Mouse (Mus musculus): ENCODE results near the gene Tbca. TPM values are rescaled to one million over a fixed set of nuclear protein-coding genes. Genes with fewer than 3 reads are reported as not detected.

Gene Tbca
- polyA plus RNA-seq, 1 experiment from 2014 or later: 235 TPM

DNA sequence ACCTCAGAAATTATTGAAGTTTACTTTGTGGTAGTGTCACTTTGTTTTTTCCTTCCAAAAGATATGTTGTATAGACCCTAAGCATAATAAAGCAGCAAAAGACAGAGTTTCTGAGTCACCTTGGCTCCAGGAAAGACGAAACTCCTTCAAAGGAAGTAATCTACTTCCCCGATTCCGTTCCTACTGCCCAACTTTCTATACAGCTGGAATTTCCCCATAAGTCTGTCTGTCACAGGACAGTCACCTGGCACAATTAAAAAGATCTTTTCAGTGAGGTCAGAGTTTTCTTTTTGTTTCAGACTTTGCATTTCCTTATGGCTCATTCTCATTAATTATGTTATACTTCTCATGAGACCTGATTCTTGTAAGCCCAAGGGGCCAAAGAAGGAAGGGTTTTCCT is 25.1 kb downstream of the Tbca start:
- no peak overlapping the region for H3K4me3 ChIP-seq (replicated peaks)
- H3K4me1 ChIP-seq: peaks cover 14% of the 10 kb centered on the region
- no peak overlapping the region for H3K4me2 ChIP-seq
- H3K27ac ChIP-seq: no peak overlapping the region
- no peak for ATAC-seq (replicated peaks; ENCODE audit: low FRiP score)
- no peaks in the 10 kb centered on the region for H3K9me3 ChIP-seq (replicated peaks)
- WGBS: 43% methylated on average over 3 of the region's 3 CpGs
- H3K9ac ChIP-seq: no peak overlapping the region
- no peaks in the 10 kb centered on the region for H3K27me3 ChIP-seq
- no peaks in the 10 kb centered on the region for H3K36me3 ChIP-seq

DNA sequence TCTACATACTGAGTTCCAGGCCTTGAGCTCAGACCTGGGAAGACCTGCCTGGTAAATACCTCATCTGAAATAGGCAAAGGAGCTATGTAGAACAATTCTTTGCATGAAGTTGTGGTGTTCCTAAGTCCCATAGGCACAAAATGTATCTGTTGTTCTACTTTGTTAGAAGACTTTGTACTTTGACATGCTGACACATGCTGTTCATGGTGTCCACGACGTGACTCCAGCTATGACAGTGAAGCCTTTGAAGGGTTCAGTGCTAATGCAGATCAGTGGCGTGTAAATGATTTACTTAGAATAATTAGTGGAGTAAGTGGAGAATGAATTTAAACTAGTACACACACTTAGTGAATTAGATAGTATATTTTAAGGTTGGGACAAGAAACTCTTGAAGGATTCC is 31.8 kb downstream of the Tbca start:
- Histone ChIP-seq H3K9me3 (replicated peaks) (no peaks in the 10 kb centered on the region), H3K27ac (no peak overlapping the region), H3K9ac (no peak overlapping the region), H3K4me2 (no peak overlapping the region), H3K4me1 (peaks cover 14% of the 10 kb centered on the region), H3K36me3 (peaks cover 4% of the 10 kb centered on the region; the same call in 1 of the 2 replicates), H3K4me3 (replicated peaks) (no peak overlapping the region), H3K27me3 (no peaks in the 10 kb centered on the region)
- ATAC-seq (replicated peaks; ENCODE audit: low FRiP score): no peak
- 58% methylated on average over 3 of the region's 3 CpGs for WGBS

DNA sequence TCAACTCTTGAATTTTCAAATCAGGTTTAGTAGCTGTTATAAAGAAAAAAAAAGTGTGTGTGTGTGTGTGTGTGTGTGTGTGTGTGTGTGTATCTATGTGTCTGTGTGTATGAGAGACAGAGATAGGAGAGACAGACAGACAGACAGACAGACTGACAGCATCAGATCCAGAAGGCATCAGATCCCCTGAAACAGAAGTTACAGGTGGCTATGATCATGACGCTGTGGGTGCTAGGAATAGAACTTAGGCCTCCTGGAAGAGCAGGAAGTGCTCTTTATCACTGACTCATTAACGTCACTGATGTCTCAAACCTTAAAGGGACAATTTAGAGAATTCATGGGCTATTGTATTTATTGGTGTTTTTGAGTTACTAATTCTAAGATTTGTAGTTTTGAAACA is 32.2 kb downstream of the Tbca start:
- Histone ChIP-seq H3K27ac (no peak overlapping the region), H3K9me3 (replicated peaks) (no peaks in the 10 kb centered on the region), H3K36me3 (peaks cover 5% of the 10 kb centered on the region; the same call in 1 of the 2 replicates), H3K27me3 (no peaks in the 10 kb centered on the region), H3K4me3 (replicated peaks) (no peak overlapping the region), H3K9ac (no peak overlapping the region), H3K4me1 (peaks cover 10% of the 10 kb centered on the region), H3K4me2 (no peak overlapping the region)
- ATAC-seq (replicated peaks; ENCODE audit: low FRiP score): no peak
- WGBS: 55% methylated on average over 2 of the region's 2 CpGs

DNA sequence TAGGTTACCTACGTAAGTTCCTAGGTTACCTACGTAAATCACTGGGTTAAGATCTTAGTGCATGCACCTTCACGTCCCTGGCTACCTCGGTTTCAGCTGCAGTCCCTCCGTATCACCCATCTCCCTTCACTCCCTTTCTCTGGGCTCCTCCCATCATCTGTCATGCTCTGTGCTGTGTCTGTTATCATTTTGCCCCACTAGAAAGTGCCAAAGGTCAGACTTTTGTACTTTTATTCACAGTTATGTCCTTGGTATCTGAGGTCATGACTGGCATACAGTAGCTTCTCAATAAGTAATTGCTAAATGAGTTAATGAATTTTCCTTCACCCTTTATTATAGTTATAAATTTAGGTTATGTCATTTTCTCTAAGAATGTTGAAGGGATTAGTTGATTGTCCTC is 37.7 kb downstream of the Tbca start:
- Histone ChIP-seq H3K27ac (no peak overlapping the region), H3K4me3 (replicated peaks) (no peak overlapping the region), H3K4me2 (no peak overlapping the region), H3K9ac (no peak overlapping the region), H3K36me3 (peaks cover 5% of the 10 kb centered on the region; the same call in 1 of the 2 replicates), H3K27me3 (no peaks in the 10 kb centered on the region), H3K9me3 (replicated peaks) (no peaks in the 10 kb centered on the region), H3K4me1 (peaks cover 14% of the 10 kb centered on the region; the same call in 1 of the 2 replicates)
- WGBS: 77% methylated on average over 5 of the region's 5 CpGs
- no peak for ATAC-seq (replicated peaks; ENCODE audit: low FRiP score)

DNA sequence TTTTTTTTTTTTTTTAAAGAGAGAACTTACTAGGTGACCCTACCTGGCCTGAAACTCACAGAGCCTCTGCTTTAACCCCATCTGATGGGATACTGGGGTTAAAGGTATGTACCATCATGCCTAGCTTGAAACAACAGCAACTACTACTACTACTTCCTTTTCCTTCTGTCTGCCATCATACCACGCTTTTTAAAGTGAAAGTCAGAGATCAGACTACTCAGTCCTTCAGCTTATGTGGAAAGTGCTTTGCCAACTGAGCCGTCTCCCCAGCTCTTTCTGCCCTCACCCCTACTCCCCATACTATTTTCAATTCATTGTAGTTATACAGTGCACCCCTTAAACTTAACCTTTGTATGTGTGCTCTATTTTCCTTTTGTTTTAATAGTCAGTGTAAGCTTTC is 38.3 kb downstream of the Tbca start:
- no peak for ATAC-seq (replicated peaks; ENCODE audit: low FRiP score)
- Histone ChIP-seq H3K4me2 (no peak overlapping the region), H3K36me3 (peaks cover 5% of the 10 kb centered on the region; the same call in 1 of the 2 replicates), H3K9ac (no peak overlapping the region), H3K27me3 (no peaks in the 10 kb centered on the region), H3K27ac (no peak overlapping the region), H3K4me1 (peaks cover 14% of the 10 kb centered on the region; the same call in 1 of the 2 replicates), H3K4me3 (replicated peaks) (no peak overlapping the region), H3K9me3 (replicated peaks) (no peaks in the 10 kb centered on the region)
- WGBS: 58% methylated on average over 2 of the region's 2 CpGs

DNA sequence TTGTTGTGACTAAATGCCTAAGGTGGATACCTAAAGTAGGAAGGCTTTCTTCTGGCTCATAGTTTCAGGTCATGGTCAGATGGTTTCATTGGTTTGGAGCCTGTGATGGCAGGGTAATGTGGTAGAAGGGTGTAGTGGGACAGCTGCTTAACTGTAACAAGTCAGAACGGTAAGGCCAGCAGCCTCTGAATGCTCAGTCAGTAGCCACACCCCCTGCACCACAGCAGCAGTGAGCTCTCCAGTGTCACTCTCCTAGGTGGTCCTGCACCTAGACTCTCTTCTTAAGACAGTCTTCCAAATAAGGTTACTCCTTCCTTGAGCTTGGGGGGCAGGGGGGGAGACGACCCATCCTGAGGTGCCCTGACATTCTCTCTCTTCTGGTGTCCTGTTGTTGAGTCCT is 39.1 kb downstream of the Tbca start:
- Histone ChIP-seq H3K9ac (no peak overlapping the region), H3K4me2 (no peak overlapping the region), H3K4me1 (peaks cover 14% of the 10 kb centered on the region; the same call in 1 of the 2 replicates), H3K27ac (no peak overlapping the region), H3K36me3 (peaks cover 11% of the 10 kb centered on the region), H3K27me3 (no peaks in the 10 kb centered on the region), H3K4me3 (replicated peaks) (no peak overlapping the region), H3K9me3 (replicated peaks) (no peaks in the 10 kb centered on the region)
- WGBS: 28% methylated on average over 2 of the region's 2 CpGs
- ATAC-seq (replicated peaks; ENCODE audit: low FRiP score): 0 out of 2 replicates have a peak, but pooled peaks have one; percentile 46

DNA sequence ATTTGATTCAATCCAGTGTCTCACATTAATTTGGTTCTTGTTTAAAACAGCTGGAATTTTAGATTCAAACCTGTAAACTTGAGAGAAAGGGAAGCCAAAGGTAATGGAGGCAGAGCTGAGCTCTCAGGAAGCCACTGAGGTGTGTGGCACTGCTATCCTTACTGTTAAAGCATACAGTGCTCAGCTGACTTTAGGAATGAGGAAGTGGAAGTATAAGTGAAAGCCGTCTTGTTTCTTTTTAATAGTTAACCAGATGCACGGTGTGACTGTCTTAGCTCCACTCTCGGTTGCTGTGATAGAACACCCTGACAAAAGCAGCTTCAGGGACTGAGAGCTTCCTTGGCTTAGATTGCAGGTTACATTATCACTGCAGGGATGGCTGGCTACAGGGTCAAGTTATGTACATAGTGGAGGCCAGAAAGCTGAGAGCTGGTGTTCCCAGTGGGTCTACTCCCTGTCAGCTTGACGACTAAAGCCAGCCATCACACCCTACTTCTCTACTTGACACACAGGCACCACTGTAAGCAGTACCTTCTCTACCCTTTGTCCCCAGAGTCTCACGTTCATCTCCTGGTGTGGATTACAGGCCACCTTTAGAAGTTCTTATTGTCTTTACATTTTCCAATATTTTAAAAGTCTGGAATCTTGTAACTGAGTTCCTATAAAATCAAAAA is 49.5 kb downstream of the Tbca start:
- WGBS: 33% methylated on average over 5 of the region's 5 CpGs
- H3K4me3 ChIP-seq (replicated peaks): no peak overlapping the region
- peak; percentile 58; the same call in 1 of the 2 replicates for ATAC-seq (replicated peaks; ENCODE audit: low FRiP score)
- no peaks in the 10 kb centered on the region for H3K27me3 ChIP-seq
- 0 out of 2 replicates have a peak overlapping the region, but pooled peaks have one; percentile 41 for H3K27ac ChIP-seq
- H3K36me3 ChIP-seq: peaks cover 53% of the 10 kb centered on the region
- H3K4me1 ChIP-seq: peaks cover 7% of the 10 kb centered on the region; the same call in 1 of the 2 replicates
- H3K9me3 ChIP-seq (replicated peaks): no peaks in the 10 kb centered on the region
- H3K4me2 ChIP-seq: no peak overlapping the region
- H3K9ac ChIP-seq: no peak overlapping the region

DNA sequence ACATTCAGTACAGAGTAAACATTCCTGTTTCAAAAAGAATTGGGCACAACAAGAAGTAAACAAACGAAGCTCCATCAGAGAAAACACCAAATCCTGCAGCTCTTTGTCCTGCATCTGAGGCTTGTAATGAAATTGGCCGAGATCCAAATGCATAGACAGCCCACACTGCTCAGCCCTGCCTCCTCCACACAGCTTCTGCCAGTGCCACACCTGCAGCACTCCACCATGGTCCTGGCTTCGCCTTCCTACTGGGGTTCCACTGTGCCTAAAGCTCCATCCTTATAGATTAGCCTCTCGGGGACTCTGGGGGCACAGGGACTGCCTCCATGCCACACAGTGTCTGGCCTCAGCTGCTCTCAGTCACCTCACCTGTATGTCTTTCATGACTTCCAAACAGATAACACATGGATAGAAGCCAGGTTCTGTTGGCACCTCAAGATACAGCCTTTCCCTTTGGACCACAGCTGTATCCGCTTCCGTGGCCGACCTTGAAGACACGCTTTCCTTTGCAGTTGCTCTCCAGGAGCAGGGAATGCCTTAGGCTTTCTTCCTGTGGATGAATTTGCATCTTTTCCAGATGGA is 50.1 kb downstream of the Tbca start:
- Histone ChIP-seq H3K36me3 (peaks cover 55% of the 10 kb centered on the region), H3K9ac (no peak overlapping the region), H3K9me3 (replicated peaks) (no peaks in the 10 kb centered on the region), H3K4me3 (replicated peaks) (no peak overlapping the region), H3K27me3 (no peaks in the 10 kb centered on the region), H3K4me1 (peaks cover 7% of the 10 kb centered on the region; the same call in 1 of the 2 replicates), H3K27ac (no peak overlapping the region), H3K4me2 (no peak overlapping the region)
- ATAC-seq (replicated peaks; ENCODE audit: low FRiP score): no peak
- 82% methylated on average over 8 of the region's 8 CpGs for WGBS

DNA sequence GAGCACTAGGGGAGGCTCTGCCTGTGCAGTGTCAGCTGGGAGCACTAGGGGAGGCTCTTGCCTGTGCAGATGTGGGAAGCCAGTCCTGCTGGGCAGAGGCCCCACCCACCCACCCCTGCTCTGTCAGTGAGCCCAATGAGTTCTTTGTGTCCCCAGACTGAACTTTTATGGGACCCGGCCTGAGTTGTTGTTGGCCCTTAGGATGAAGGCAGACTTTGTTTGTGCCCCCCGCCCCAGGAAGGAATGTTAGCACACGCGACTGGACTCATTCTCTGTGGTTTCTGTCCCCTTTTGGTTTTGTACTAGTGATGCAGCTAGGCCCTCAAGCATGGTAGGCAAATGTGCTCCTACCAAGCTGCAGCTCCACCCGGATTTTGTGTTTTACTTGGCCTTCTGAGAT is 54.5 kb downstream of the Tbca start:
- Histone ChIP-seq H3K27ac (no peak overlapping the region), H3K4me2 (no peak overlapping the region), H3K4me1 (peaks cover 2% of the 10 kb centered on the region; the same call in 1 of the 2 replicates), H3K36me3 (peaks cover 39% of the 10 kb centered on the region), H3K9me3 (replicated peaks) (no peaks in the 10 kb centered on the region), H3K4me3 (replicated peaks) (no peak overlapping the region), H3K9ac (no peak overlapping the region), H3K27me3 (no peaks in the 10 kb centered on the region)
- no peak for ATAC-seq (replicated peaks; ENCODE audit: low FRiP score)
- 69% methylated on average over 5 of the region's 5 CpGs for WGBS

DNA sequence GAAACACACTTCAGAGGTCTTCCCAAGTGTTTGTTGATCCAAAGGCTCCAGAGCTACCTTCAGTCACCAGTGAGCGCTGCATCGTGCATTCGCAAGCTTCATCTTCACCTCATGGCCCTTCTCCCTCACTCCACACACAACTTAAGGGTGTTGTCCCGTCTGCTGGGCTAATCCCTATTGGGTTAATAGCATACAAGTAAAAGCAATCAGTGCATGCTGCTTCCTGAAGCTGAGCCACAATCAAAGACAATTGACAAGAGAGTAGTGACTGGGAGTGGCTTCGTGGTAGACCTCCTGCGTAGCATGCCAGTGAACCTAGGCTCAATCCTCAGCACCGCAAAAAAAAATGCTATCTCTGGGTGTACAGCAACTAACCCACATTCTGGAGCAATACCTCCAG is 59.2 kb downstream of the Tbca start:
- Histone ChIP-seq H3K4me1 (no peaks in the 10 kb centered on the region), H3K27me3 (no peaks in the 10 kb centered on the region), H3K27ac (no peak overlapping the region), H3K4me2 (no peak overlapping the region), H3K4me3 (replicated peaks) (no peak overlapping the region), H3K36me3 (peaks cover 15% of the 10 kb centered on the region), H3K9ac (no peak overlapping the region), H3K9me3 (replicated peaks) (no peaks in the 10 kb centered on the region)
- no peak for ATAC-seq (replicated peaks; ENCODE audit: low FRiP score)
- WGBS: 59% methylated on average over 7 of the region's 7 CpGs

DNA sequence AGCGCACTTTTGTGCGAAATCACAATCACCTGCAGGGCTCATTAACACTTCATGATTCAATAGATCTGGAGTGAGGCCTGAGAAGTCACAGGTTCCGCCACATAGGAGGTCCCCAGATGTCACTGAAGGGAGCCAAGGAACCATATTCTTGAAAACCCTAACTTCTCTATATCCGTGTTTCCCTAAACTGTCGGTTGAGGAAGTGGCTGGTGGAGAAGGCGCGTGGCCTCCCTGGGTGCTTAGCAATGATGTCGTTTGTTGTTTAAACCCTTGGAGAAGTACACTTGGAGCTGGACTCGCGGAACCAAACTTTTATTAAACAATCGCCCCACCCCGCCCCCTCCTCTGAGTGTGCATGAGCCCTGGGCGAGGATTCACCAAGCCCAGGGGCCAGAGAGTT is 60.6 kb downstream of the Tbca start:
- Histone ChIP-seq H3K4me1 (no peaks in the 10 kb centered on the region), H3K4me2 (no peak overlapping the region), H3K36me3 (peaks cover 2% of the 10 kb centered on the region; the same call in 1 of the 2 replicates), H3K4me3 (replicated peaks) (no peak overlapping the region), H3K27ac (no peak overlapping the region), H3K9ac (no peak overlapping the region), H3K9me3 (replicated peaks) (no peaks in the 10 kb centered on the region), H3K27me3 (no peaks in the 10 kb centered on the region)
- 65% methylated on average over 13 of the region's 13 CpGs for WGBS
- no peak for ATAC-seq (replicated peaks; ENCODE audit: low FRiP score)

DNA sequence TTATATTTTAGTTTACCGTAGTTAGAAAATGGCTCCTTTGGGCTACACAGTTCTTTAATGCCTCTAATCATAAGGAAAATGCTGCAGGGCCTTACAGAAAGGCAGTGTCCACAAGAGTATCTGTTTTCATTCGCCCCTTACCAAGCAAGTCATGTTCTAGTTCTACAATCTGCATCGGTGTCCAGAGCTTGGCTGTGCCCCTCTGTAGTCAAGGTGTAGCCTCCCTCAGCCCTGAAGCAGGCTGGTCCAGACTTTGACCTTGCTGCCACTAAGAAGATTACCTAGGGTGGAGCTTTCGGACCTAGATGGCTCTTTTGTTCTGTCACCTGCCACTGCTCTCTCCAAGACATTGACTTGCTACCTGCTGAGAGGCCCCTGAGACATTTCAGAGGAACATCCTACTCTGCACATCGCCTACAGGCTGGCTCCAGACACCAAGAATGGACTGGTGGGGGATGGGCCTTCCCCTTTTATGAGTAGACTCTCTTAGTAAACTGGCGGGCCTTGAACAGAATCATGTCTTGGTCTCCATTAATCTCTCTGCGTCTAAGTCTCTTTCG is 69.4 kb downstream of the Tbca start:
- Histone ChIP-seq H3K4me2 (no peak overlapping the region), H3K27me3 (peaks cover 26% of the 10 kb centered on the region), H3K27ac (no peak overlapping the region), H3K9me3 (replicated peaks) (no peaks in the 10 kb centered on the region), H3K9ac (no peak overlapping the region), H3K4me1 (no peaks in the 10 kb centered on the region), H3K4me3 (replicated peaks) (no peak overlapping the region), H3K36me3 (no peaks in the 10 kb centered on the region)
- 79% methylated on average over 8 of the region's 8 CpGs for WGBS
- ATAC-seq (replicated peaks; ENCODE audit: low FRiP score): no peak
